Mouse (Mus musculus): ENCODE measurements around the gene Arl16.

GRCm38 (mm10) chr11:120485251-120485650, 17.8 kb upstream of the Arl16 start:
- TF ChIP-seq CTCF (IDR thresholded peaks at IDR 0.05; ENCODE audit: control insufficient read depth, insufficient read depth, low read length) (no peak), POLR2A (IDR thresholded peaks at IDR 0.05; ENCODE audit: borderline replicate concordance, control insufficient read depth, low read depth, low read length) (no peak)

All from bone marrow, adult 2 months (tissue).